ENCODE assay signal across 18 mouse cellular contexts in the genomic region with DNA sequence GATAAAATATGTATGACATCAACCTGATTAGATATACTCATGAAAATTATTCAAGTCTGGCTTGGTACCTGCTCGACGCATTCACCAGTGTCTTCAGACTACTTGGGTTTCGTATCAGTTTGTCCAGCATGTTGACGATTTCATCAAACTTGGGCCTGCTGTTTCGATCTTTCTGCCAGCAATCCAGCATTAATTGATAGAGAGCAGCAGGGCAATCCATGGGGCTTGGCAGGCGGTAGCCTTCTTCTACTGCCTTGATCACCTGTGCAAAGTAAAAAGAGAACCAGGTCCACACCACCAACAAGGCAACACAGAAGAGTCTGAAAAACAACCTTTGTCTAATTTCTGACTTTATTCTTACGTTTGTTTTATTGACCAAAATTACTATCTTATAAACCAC.
DNase-seq lines count a peak whose midpoint lies in the region; ATAC-seq and TF ChIP-seq lines count a peak whose summit lies in the region.
"Had no signal": no experiment of that assay in that cellular context is flagged by ENCODE, and none has a peak within 500 bp of the region (broad histone marks: within the 10 kb centered on the region; RNA-seq: fewer than 3 reads in every experiment).

No protein-coding gene starts in this region.

- H3K4me3 ChIP-seq in midbrain, postnatal 0 days (ENCODE audit: low read depth, low read length): no peak overlapping the region
- no peak overlapping the region for H3K4me3 ChIP-seq in midbrain, embryonic 16.5 days (ENCODE audit: low read depth, low read length)
- H3K4me3 ChIP-seq: embryonic facial prominence, embryonic 10.5 days; embryonic facial prominence, embryonic 12.5 days; forebrain, embryonic 13.5 days; forebrain, embryonic 15.5 days had no signal

- no peak for ATAC-seq in midbrain, postnatal 0 days (ENCODE audit: low FRiP score)
- no peak for ATAC-seq in midbrain, embryonic 16.5 days
- ATAC-seq: forebrain, embryonic 13.5 days; forebrain, embryonic 15.5 days; forebrain, postnatal 0 days had no signal

- H3K27me3 ChIP-seq in midbrain, postnatal 0 days (ENCODE audit: insufficient read depth, low read length): no peaks in the 10 kb centered on the region
- H3K27me3 ChIP-seq in midbrain, embryonic 16.5 days (ENCODE audit: control insufficient read depth, insufficient read depth, low read depth, low read length): no peaks in the 10 kb centered on the region
- H3K27me3 ChIP-seq: embryonic facial prominence, embryonic 12.5 days; forebrain, embryonic 13.5 days; forebrain, embryonic 15.5 days had no signal

- DNase-seq in cerebellum, postnatal 14 days: peak; percentile 56 to 57
- DNase-seq in cerebellum, adult 9-11 months: no peak
- DNase-seq in left cerebral cortex, postnatal 4 days: peak; percentile 13
- no peak for DNase-seq in left cerebral cortex, adult 11 months (ENCODE audit: low spot score)
- peak; percentile 12 for DNase-seq in midbrain, postnatal 0 days (ENCODE audit: low spot score)
- DNase-seq in urinary bladder, adult 18-20 months (ENCODE audit: low spot score in 2 of 2): no peak
- DNase-seq: adrenal gland, adult 2 months; adrenal gland, postnatal 10 days; adrenal gland, postnatal 25 days; cerebellum, adult 11-12 months; cerebellum, adult 8-10 months; cerebellum, postnatal 25 days; forebrain, postnatal 0 days had no signal

- no peaks in the 10 kb centered on the region for H3K4me1 ChIP-seq in midbrain, postnatal 0 days (ENCODE audit: insufficient read depth, low read length)
- H3K4me1 ChIP-seq in midbrain, embryonic 16.5 days (ENCODE audit: control insufficient read depth, insufficient read depth, low read length): no peaks in the 10 kb centered on the region
- H3K4me1 ChIP-seq: embryonic facial prominence, embryonic 10.5 days; embryonic facial prominence, embryonic 12.5 days; forebrain, embryonic 13.5 days; forebrain, embryonic 15.5 days had no signal

- H3K36me3 ChIP-seq in midbrain, postnatal 0 days (ENCODE audit: insufficient read depth, low read length): no peaks in the 10 kb centered on the region
- peaks cover 5% of the 10 kb centered on the region; the same call in 1 of the 2 replicates for H3K36me3 ChIP-seq in midbrain, embryonic 16.5 days (ENCODE audit: control insufficient read depth, insufficient read depth, low read length)
- H3K36me3 ChIP-seq: embryonic facial prominence, embryonic 10.5 days; embryonic facial prominence, embryonic 12.5 days had no signal

- H3K9ac ChIP-seq in midbrain, postnatal 0 days (replicated peaks; ENCODE audit: low read length, poor library complexity, severe bottlenecking): no peak overlapping the region
- no peak overlapping the region for H3K9ac ChIP-seq in midbrain, embryonic 16.5 days (ENCODE audit: low read depth, low read length)
- H3K9ac ChIP-seq: embryonic facial prominence, embryonic 12.5 days; forebrain, embryonic 13.5 days; forebrain, embryonic 15.5 days; forebrain, postnatal 0 days had no signal

- H3K27ac ChIP-seq in midbrain, postnatal 0 days (ENCODE audit: low read depth, low read length): no peak overlapping the region
- no peak overlapping the region for H3K27ac ChIP-seq in midbrain, embryonic 16.5 days (ENCODE audit: low read length)
- H3K27ac ChIP-seq: embryonic facial prominence, embryonic 10.5 days; embryonic facial prominence, embryonic 12.5 days; forebrain, embryonic 13.5 days; forebrain, embryonic 15.5 days had no signal

- 78% methylated on average over 7 of the region's 7 CpGs for WGBS in midbrain, postnatal 0 days
- 81% methylated on average over 7 of the region's 7 CpGs for WGBS in midbrain, embryonic 16.5 days

- no peak overlapping the region for H3K4me2 ChIP-seq in midbrain, postnatal 0 days (ENCODE audit: low read depth, low read length, poor library complexity, severe bottlenecking)
- H3K4me2 ChIP-seq in midbrain, embryonic 16.5 days (ENCODE audit: low read length): no peak overlapping the region
- H3K4me2 ChIP-seq: embryonic facial prominence, embryonic 12.5 days; forebrain, embryonic 13.5 days; forebrain, embryonic 15.5 days had no signal

- no peaks in the 10 kb centered on the region for H3K9me3 ChIP-seq in midbrain, postnatal 0 days (ENCODE audit: low read length)
- no peaks in the 10 kb centered on the region; the same call in 1 of the 2 replicates for H3K9me3 ChIP-seq in midbrain, embryonic 16.5 days (replicated peaks; ENCODE audit: control insufficient read depth, low read length, poor library complexity, severe bottlenecking)
- H3K9me3 ChIP-seq: embryonic facial prominence, embryonic 10.5 days; embryonic facial prominence, embryonic 12.5 days; forebrain, embryonic 13.5 days; forebrain, embryonic 15.5 days had no signal

- no peak for TF ChIP-seq CTCF in midbrain, postnatal 0 days (IDR thresholded peaks at IDR 0.05)

- intact Hi-C loops in left cerebral cortex, postnatal 4 days (cut with DNase I): no loop called here

Comparison
In these comparisons a context has a peak if more than half of its experiments do, and no peak if none do; other contexts are left out.
1. DNase-seq: peak in cerebellum, postnatal 14 days (2 of 2), left cerebral cortex, postnatal 4 days (single experiment) and midbrain, postnatal 0 days (single experiment); none in cerebellum, adult 9-11 months (single experiment), left cerebral cortex, adult 11 months (single experiment) and urinary bladder, adult 18-20 months (0 of 2).